Mouse (Mus musculus): ENCODE measurements around the gene 1110051M20Rik. TPM values are rescaled to one million over a fixed set of nuclear protein-coding genes. Genes with fewer than 3 reads are reported as not detected.

1110051M20Rik gene
- polyA plus RNA-seq (2014; fragmentation: Illumina TruSeq; extraction: RNeasy Lipid Tissue Mini Kit (QIAGEN cat#74804); ENCODE audit: low read depth, low replicate concordance): 12.6 TPM

DNA sequence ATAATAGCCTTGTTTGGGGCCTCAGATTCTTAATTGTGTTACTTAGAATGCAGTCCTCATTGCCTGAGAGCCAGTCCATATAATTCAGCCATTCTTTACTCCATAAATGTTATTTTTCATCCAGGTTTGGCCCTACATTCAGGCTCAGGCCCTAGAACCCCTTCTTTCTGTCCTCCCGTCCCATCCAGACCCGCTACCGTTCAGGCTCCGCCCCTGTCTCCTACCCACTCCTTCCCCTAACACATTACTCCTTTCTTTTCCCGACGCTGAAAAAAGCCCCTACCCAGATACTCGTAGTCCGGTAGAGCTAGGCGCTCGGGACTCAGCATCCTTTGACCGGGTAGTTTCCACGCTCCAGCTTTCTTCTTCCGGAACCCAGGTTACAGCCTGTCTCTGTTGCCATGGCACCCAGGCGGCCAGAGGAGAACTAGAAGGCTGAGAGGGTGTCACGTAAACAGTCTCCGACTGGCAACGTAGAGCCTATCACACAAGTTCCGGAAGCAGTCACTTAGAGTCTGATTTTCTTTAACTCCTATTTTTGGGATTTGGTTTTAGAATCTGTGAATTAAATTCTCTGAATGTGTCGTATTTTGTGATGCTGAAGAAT lies at the start of gene 1110051M20Rik:
1110051M20Rik (minus strand) TSS at position 419 of the 607 bp plus-strand sequence.

DNA sequence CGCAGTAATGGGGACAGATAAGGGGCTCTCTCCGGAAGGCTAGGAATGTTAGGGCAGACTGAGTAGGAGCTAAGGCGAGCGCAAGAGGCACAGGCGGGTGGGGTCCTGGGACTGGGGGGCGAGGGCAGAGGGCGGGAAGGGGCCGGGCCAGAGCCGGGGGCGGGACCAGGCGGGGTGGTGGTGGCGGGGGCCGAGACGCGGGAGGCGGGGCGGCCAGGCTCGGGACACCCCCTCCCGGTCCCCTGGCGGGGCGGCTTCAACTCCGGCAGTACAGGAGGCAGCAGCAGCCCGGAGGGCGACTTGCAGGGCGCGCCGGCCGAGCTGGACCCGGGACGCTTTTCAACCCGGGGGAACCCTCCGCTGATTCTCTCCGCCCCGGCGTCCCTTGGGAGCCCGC lies 12.8 kb upstream of the 1110051M20Rik start, which contains the start of gene Lrp4:
Lrp4 (plus strand) TSS at position 253 of the 397 bp plus-strand sequence.

DNA sequence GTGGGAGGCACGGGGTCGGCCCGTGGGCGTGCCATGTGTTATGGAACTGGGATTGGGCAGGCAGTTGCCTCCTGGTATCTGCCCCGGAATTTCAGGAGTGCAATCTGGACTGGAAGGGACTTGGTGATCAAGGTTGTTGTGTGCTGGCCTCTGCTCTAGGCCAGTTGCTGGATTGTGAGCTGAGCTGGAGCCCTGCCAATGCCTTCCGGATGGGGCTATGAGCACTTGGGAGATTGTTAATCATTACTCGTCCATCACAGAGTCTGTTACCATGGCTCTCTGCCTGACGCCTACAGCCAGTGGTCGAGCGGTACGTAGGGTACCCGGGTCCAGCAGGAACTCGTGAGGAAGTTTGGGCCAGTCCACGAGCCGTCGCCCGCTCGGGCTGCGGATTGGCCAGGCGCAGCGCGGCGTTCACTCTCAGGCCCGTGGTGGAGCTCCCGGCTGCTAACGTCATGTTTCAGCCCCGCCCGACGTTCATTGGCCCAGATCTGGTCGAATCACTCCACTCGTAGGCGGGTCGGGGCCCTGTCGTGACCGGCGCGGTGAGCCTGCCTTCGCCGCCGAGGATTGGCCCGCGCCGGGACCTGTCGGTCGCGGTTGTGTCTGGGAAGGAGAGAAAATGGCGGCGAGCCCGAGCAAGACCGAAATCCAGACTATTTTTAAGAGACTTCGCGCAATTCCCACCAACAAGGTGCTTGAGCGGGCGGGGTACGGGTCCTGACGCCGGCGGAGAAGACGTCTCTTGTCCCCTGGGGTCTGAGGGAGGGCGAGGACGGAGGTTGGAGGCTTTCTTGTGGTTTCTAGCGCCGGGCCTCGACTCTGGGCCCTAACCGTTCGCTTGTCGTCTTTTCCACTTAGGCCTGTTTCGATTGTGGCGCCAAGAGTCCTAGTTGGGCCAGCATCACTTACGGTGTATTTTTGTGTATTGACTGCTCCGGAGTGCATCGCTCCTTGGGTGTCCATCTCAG lies 179.5 kb downstream of the 1110051M20Rik start, which contains the start of gene Arfgap2:
Arfgap2 (plus strand) TSS at position 264 of the 971 bp plus-strand sequence.

DNA sequence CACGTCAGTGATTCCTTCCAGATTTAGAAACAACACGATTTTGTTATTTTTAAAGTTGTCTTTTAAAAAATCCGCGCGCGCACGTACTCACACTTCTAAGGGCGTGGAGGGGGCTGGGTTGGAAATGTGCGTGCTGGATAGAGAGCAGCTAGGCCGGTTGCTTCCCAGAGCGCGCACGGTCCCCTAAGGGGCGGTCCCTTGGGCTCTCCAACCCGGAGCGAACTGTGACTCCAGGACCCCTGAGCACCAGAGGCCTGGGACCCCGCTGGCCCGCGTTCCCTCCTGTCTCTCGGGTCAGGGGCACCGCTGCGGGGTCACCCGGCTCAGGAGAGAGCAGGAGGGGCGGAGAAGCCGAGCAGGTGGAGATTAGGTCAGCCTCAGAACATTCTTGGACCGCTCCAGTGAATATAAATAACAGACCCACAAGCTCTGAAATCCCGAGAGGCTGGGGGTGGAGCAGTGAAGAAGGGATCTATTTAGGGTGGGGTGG lies 188.8 kb downstream of the 1110051M20Rik start, which contains the start of gene Pacsin3:
Pacsin3 (plus strand) TSS at position 294 of the 490 bp plus-strand sequence.

DNA sequence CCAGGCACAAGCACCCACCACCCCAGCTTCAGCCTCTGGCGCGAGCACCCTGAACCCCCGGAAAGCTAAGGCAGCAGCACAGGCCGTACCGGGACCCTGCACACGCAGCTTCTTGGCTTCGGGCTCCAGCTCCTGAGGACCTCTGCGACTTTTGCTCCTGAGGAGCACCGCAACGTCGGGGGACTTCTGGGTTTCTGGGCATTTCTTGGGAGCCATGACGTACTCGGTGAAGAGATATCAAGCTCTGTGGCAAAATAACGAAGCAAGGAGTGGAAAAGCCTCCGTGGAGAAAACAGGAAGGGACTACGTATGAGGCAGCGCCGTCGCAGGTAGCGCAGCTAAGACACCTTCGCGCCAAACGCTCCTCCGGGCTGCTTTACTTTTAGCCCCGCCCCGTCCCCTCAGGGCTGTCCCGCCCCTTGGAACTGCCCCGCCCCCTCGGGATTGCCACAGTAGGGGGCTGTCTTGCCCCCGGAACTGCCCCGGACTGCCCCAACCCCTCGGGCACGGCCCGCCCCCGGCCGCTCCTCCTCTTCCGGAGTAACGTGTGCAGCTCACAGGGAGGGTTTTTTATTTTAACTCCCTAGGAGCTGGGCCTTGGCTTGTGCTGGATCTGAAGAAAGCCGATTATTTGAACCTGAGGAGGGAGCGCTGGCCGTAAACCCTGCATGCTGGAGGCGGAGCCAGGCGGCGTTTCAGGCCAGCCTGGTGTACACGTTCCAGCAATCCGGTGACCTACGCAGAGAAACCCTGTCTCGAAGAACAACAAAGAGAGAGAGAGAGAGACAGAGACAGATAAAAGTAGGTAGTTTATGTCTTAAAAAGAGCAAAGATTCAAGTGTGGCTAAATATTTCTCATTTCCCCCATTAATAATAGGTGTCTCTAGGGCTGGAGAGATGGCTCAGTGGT lies 207.6 kb downstream of the 1110051M20Rik start, which contains the start of gene Ddb2:
Ddb2 (minus strand) TSS at position 382 of the 910 bp plus-strand sequence.

Other genes starting within 250 kb of the 1110051M20Rik start
- 1.1 TPM for gene Nr1h3, start 241.9 kb downstream of the 1110051M20Rik start, polyA plus RNA-seq (2014; fragmentation: Illumina TruSeq; extraction: RNeasy Lipid Tissue Mini Kit (QIAGEN cat#74804); ENCODE audit: low read depth, low replicate concordance)
- gene Acp2, start 241.8 kb downstream of the 1110051M20Rik start, polyA plus RNA-seq (2014; fragmentation: Illumina TruSeq; extraction: RNeasy Lipid Tissue Mini Kit (QIAGEN cat#74804); ENCODE audit: low read depth, low replicate concordance): 30.4 TPM
- 12.4 TPM for gene Ddb2, start 207.7 kb downstream of the 1110051M20Rik start, polyA plus RNA-seq (2014; fragmentation: Illumina TruSeq; extraction: RNeasy Lipid Tissue Mini Kit (QIAGEN cat#74804); ENCODE audit: low read depth, low replicate concordance)
- 0.77 TPM for gene Pacsin3, start 188.8 kb downstream of the 1110051M20Rik start, polyA plus RNA-seq (2014; fragmentation: Illumina TruSeq; extraction: RNeasy Lipid Tissue Mini Kit (QIAGEN cat#74804); ENCODE audit: low read depth, low replicate concordance)
- gene Arfgap2, start 179.7 kb downstream of the 1110051M20Rik start, polyA plus RNA-seq (2014; fragmentation: Illumina TruSeq; extraction: RNeasy Lipid Tissue Mini Kit (QIAGEN cat#74804); ENCODE audit: low read depth, low replicate concordance): 9.7 TPM
- 3.7 TPM for gene Lrp4, start 12.8 kb upstream of the 1110051M20Rik start, polyA plus RNA-seq (2014; fragmentation: Illumina TruSeq; extraction: RNeasy Lipid Tissue Mini Kit (QIAGEN cat#74804); ENCODE audit: low read depth, low replicate concordance)
- gene Ckap5, start 82.1 kb upstream of the 1110051M20Rik start, polyA plus RNA-seq (2014; fragmentation: Illumina TruSeq; extraction: RNeasy Lipid Tissue Mini Kit (QIAGEN cat#74804); ENCODE audit: low read depth, low replicate concordance): 37.9 TPM
- gene F2, start 191.7 kb upstream of the 1110051M20Rik start, polyA plus RNA-seq (2014; fragmentation: Illumina TruSeq; extraction: RNeasy Lipid Tissue Mini Kit (QIAGEN cat#74804); ENCODE audit: low read depth, low replicate concordance): not detected
- gene Zfp408, start 205.1 kb upstream of the 1110051M20Rik start, polyA plus RNA-seq (2014; fragmentation: Illumina TruSeq; extraction: RNeasy Lipid Tissue Mini Kit (QIAGEN cat#74804); ENCODE audit: low read depth, low replicate concordance): 1.3 TPM
- 16.4 TPM for gene Arhgap1, start 205.2 kb upstream of the 1110051M20Rik start, polyA plus RNA-seq (2014; fragmentation: Illumina TruSeq; extraction: RNeasy Lipid Tissue Mini Kit (QIAGEN cat#74804); ENCODE audit: low read depth, low replicate concordance)

All from kidney, adult 10 weeks (tissue).